Mouse (Mus musculus): ENCODE data around the gene Mt3. TPM values are rescaled to one million over a fixed set of nuclear protein-coding genes. Genes with fewer than 3 reads are reported as not detected.
A peak's percentile ranks its signal among the peaks of the same experiment; 100 is the strongest.
"Not testable (repeated sequence)": the region's sequence is repeated elsewhere in the genome, so short reads cannot be mapped to it uniquely, and the experiment has no call there.

Gene Mt3
- not detected in 2 replicates for total RNA-seq (2017)

DNA sequence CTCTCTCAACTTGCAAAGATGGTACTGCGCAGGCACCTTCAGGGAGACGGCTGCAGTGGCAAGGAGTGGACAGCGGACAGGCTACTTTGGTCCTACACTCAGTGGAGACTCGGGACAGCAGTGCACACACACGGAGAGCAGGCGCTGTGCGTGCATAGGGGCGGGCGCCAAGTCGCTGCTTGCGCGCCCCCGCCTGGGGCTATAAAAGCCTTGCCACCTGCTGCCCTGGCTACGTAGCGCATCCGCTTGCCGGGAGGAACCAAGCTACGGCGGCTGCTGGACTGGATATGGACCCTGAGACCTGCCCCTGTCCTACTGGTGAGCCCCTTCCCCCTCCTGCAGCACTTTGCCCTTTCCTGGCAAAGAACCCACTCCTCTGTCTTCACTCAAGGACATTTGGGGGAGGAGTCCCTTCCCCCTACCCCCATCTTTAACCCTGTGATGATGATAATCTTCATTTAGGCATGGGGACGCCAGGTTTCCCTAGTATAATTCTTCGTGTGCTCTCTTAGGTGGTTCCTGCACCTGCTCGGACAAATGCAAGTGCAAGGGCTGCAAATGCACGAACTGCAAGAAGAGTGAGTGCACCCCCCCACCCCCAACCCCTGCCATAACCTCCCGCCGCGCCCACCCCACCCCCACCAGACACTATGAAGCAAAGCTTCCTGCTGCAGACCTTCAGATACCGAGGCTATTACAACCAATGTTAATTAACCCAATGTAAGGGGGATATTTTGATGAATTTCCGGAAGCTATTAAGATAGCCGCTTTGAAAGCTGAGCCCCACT lies at the start of gene Mt3:
Mt3 (plus strand) TSS at position 95 of the 788 bp plus-strand sequence.
- ATAC-seq (replicated peaks; ENCODE audit: low read depth, poor library complexity, severe bottlenecking) = peak; percentile 90

DNA sequence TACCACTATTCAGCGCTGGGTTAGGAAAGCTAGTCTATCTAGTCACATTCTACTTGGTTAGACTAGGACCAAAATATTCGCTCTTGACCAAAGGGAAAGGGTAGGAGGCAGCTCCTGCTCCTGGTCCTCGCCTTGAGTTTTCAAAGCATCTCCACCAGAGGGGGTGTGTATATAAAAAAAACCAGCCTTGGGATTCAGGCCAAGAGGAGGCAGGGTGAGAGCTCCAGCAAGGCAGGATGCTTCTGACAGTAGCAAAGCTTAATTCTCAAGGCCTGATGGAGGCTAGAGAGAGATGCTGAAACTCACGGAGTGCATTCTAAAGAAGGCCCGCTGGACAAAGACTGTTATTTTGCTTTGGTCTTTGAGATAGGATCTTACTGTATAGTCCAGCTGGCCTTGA lies 48.3 kb upstream of the Mt3 start:
- ATAC-seq (replicated peaks; ENCODE audit: low read depth, poor library complexity, severe bottlenecking) = no peak

DNA sequence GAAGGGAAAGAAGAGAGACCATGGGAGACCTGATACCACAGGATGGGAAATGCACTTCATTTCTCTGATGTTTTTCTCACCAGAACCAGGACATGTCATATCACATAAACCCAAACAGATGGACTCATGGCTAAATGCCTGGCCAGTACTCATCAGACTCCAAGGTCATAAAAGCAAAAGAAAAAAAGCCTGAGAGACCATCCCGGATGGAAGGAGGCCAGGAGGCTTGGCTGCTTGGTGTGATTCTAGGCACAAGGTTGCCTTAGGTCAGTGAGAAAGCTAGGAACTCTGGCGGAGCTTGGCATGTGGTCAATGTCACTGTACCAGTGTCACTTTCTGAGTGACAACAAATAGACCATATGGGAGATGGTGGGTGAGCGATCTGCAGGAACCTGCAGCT lies 44.5 kb upstream of the Mt3 start:
- ATAC-seq (replicated peaks; ENCODE audit: low read depth, poor library complexity, severe bottlenecking) = no peak

GRCm38 (mm10) chr8:94109396-94109795 lies 43.0 kb upstream of the Mt3 start:
- ATAC-seq (replicated peaks; ENCODE audit: low read depth, poor library complexity, severe bottlenecking) = no peak; the same call in 1 of the 2 replicates

GRCm38 (mm10) chr8:94109835-94110234 lies 42.6 kb upstream of the Mt3 start:
- ATAC-seq (replicated peaks; ENCODE audit: low read depth, poor library complexity, severe bottlenecking) = no peak

DNA sequence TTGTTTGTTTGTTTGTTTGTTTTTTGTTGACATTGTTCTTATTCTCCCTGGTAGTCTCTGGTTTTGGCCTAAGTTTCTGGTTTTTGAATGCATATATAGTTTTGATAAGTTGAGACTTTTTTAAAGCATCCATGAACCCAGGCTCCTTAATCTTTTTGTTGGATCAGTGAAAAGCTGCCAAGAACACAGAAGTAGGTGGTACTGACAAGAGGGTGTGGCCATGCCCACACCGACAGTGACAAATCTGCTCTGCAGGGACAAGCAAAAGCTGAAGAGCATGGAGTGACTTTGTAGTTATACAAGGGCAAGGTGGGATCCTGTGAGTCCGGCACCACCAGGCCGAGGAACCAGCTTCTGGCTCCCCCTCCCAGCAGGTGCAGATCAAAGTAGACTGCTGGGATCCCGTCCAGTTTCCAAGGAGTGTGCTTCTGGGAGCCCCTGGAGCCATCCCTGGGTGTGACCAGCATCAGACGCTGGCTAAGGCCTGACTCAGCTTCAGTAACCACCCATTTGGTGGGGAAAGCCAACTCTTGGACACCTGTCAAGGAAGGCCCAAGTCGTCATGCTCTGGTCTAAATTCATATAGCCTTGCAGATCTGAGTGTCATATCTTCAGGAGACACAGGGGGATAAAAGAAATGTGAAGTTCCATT lies 41.8 kb upstream of the Mt3 start:
- no peak; the same call in 1 of the 2 replicates for ATAC-seq (replicated peaks; ENCODE audit: low read depth, poor library complexity, severe bottlenecking)

DNA sequence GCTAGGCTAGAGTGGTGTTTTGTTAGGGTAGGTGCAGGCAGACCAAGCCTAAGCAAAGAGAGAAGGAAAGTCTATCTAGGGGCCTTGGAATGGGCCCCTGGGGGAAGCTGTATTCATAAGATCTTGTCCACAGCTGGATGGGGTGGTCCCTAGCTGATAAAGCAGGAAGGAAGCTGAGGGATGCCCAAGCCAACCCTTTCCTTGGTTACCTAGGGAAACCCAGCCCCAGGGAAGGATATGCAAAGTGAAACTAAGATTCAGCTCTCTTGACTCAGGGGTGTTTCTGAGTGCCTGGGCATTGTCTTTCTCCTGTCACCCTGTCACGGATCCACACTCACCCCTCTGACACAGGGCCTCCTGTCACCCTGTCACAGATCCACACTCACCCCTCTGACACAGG lies 39.0 kb upstream of the Mt3 start:
- ATAC-seq (replicated peaks; ENCODE audit: low read depth, poor library complexity, severe bottlenecking) = peak; percentile 77

- no peak for ATAC-seq (replicated peaks; ENCODE audit: low read depth, poor library complexity, severe bottlenecking)
These were observed 38.4 kb upstream of the Mt3 start for GRCm38 (mm10) chr8:94113972-94114371.

GRCm38 (mm10) chr8:94118776-94119430 lies 33.5 kb upstream of the Mt3 start:
- peak; percentile 51; the same call in 1 of the 2 replicates for ATAC-seq (replicated peaks; ENCODE audit: low read depth, poor library complexity, severe bottlenecking)

- no peak for ATAC-seq (replicated peaks; ENCODE audit: low read depth, poor library complexity, severe bottlenecking)
These were observed 30.8 kb upstream of the Mt3 start for GRCm38 (mm10) chr8:94121625-94122024.

GRCm38 (mm10) chr8:94122711-94123468 lies 29.5 kb upstream of the Mt3 start:
- ATAC-seq (replicated peaks; ENCODE audit: low read depth, poor library complexity, severe bottlenecking) = peak; percentile 76

- no peak for ATAC-seq (replicated peaks; ENCODE audit: low read depth, poor library complexity, severe bottlenecking)
These were observed 24.7 kb upstream of the Mt3 start for GRCm38 (mm10) chr8:94127711-94128110.

GRCm38 (mm10) chr8:94129133-94129789 lies 23.1 kb upstream of the Mt3 start:
- no peak for ATAC-seq (replicated peaks; ENCODE audit: low read depth, poor library complexity, severe bottlenecking)

DNA sequence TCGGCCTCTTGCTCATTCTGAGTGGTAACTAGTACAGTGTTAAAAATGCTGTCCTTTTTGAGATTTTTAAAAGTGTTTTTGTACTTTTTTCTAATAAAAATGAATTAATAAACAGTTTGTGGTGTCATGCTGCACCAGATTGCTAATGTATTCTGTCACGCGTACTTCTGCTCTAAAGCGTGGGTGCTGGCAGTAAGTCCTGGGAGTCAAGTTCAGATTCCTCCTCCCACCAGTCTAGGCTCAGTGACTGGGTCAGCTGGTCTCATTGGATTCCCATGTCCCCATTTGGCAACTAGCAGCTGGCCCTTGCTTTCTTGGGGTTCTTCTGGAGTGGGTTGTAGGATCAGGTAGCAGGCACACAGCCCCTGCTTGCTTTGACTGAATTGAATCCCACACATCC lies 22.3 kb upstream of the Mt3 start:
- no peak for ATAC-seq (replicated peaks; ENCODE audit: low read depth, poor library complexity, severe bottlenecking)

DNA sequence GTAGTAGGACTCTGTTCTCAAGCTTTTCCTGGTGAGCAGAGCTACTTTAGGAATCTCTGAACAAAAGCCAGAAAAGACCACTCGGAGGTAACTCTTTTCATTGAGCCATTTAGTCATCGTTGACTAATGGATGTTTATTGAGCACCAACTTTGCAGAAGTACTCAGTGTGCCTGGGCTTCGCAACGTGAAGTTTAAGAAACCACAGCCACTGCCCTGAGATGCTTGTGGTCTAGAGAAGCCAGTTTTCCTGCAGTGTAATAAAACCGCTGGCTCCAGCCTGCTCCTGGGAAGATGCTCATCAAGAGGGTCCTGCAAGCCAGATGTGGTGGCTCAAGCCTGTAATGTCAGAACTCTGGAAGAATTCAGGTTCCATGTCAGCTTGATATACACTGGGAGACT lies 20.3 kb upstream of the Mt3 start:
- 0 out of 2 replicates have a peak, but pooled peaks have one; percentile 22 for ATAC-seq (replicated peaks; ENCODE audit: low read depth, poor library complexity, severe bottlenecking)

GRCm38 (mm10) chr8:94134601-94135000 lies 17.8 kb upstream of the Mt3 start:
- not testable (repeated sequence) for ATAC-seq (replicated peaks; ENCODE audit: low read depth, poor library complexity, severe bottlenecking)

DNA sequence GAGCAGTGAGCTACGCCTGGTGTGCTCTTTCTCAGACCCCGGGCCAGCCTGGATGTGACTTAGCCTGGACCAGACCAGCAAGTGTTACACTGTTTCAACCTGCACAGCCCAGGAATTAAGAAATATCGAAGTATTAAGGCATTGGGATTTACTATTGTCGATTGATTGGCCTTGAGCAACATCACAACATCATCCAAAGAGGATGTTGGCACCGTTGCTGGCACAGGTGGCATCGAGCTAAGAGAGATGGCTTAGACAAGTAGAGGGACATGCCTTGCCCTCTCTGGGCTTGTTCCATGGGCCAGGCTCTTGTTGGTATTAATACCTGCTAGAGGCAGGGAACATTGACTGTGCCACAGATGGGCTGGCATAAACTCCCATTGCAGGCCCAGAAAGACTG lies 16.9 kb upstream of the Mt3 start:
- no peak for ATAC-seq (replicated peaks; ENCODE audit: low read depth, poor library complexity, severe bottlenecking)

DNA sequence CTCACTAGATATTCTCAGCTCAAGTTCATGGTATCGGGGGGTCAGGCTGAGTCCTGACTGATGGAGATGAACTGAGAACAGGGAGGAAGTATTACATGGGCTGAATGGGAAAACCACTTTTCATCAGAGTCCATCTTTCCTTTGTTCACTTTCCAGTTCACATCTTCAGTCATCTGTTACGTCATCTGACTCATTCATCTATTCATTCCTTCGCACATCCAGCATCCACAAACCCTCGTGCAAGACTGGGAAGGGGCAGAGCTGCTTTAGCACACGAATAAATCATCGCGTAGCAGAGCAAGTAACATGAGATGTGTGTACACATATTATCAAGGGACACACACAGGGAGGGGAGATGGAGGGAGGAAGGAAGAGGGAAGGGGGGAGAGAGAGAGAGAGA lies 16.2 kb upstream of the Mt3 start:
- ATAC-seq (replicated peaks; ENCODE audit: low read depth, poor library complexity, severe bottlenecking) = no peak

DNA sequence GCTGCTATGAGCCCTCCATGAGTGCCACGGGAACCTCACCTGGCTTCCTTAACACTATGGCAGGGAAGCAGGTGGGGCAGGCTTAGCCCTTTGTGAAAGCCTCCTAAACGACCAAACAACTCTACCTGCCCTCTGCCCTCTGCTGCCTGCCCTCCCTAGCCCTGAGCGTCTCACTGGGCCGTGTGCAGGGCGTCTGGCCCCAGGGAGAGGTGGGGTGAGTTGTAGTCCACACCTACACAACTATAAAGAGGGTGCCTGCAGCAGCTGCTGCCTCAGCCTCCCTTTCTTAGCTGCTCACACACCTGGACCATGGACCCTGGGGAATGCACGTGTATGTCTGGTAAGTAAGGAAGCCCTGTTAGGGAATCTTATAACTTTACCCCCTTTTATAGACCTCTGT lies 15.5 kb upstream of the Mt3 start, which contains the start of gene Mt4:
Mt4 (plus strand) TSS at position 265 of the 400 bp plus-strand sequence.
- no peak for ATAC-seq (replicated peaks; ENCODE audit: low read depth, poor library complexity, severe bottlenecking)

All from common myeloid progenitor, adult 5-6 weeks (primary cell).